Mouse (Mus musculus): Measurements from ENCODE around the gene Camkmt. TPM values are rescaled to one million over a fixed set of nuclear protein-coding genes. Genes with fewer than 3 reads are reported as not detected.

The Camkmt gene
- polyA plus RNA-seq, 1 experiment from 2014 or later = 7.0 TPM

DNA sequence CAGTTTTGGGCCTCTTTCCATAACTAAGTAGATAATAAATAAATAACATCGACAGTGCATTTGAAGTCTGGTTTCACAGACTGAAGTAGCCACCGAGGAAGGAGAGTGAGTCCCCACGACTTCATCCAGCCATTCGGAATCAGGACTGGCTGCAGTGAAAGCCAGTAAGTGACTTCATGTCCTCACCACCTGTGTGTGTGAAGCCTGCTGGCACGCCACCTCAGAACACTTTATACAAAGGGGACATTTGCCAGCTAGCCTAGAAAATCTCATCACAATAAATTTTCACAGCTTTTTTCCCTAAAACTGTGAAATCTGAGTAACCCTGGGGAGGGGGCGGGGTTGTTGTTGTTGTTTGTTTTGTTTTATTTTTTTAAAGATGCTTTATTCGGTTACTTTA, 247.3 kb downstream of the Camkmt start:
- Histone ChIP-seq H3K4me1 (ENCODE audit: control insufficient read depth, insufficient read depth, low read length) (no peaks in the 10 kb centered on the region), H3K9me3 (replicated peaks; ENCODE audit: control insufficient read depth, low read length) (no peaks in the 10 kb centered on the region), H3K4me3 (ENCODE audit: low read depth, low read length) (no peak overlapping the region), H3K36me3 (ENCODE audit: control insufficient read depth, insufficient read depth, low read length) (no peaks in the 10 kb centered on the region), H3K27me3 (ENCODE audit: control insufficient read depth, insufficient read depth, low read length) (no peaks in the 10 kb centered on the region), H3K4me2 (no peak overlapping the region), H3K27ac (ENCODE audit: low read depth, low read length) (no peak overlapping the region), H3K9ac (ENCODE audit: low read depth, low read length) (no peak overlapping the region)
- 71% methylated on average over 7 of the region's 7 CpGs for WGBS (ENCODE audit: insufficient replicate concordance)
- no peak for ATAC-seq (replicated peaks; ENCODE audit: insufficient number of reproducible peaks, low FRiP score, low TSS enrichment)

DNA sequence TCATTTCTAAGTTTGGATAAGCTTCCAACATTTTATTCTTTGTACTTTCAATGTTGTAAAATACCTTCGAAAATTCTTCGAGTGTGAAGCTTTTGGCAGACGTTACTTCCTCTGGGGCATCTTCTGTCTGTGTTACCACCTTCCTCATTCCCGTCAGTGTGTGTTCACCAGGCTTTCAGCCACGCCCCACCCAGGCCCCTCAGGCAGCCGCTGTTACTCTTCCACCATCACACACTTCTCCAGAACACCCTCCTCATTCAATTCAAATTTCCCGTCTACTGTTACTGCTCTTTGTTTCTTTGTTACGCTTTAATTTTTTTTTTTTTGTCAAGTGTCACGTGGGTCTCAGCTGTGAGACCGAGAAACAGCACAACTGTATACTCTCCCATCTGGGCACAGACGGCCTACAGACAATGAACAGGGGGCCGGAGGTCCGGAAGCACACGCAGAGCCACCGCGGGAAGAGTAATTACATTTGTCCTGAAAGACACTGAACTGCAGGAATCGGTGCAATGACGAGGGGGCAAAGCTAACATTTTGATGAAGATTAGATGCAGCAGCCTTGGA, 250.9 kb downstream of the Camkmt start:
- Histone ChIP-seq H3K9ac (ENCODE audit: low read depth, low read length) (no peak overlapping the region), H3K4me1 (ENCODE audit: control insufficient read depth, insufficient read depth, low read length) (no peaks in the 10 kb centered on the region), H3K4me2 (no peak overlapping the region), H3K36me3 (ENCODE audit: control insufficient read depth, insufficient read depth, low read length) (no peaks in the 10 kb centered on the region), H3K4me3 (ENCODE audit: low read depth, low read length) (no peak overlapping the region), H3K9me3 (replicated peaks; ENCODE audit: control insufficient read depth, low read length) (no peaks in the 10 kb centered on the region), H3K27me3 (ENCODE audit: control insufficient read depth, insufficient read depth, low read length) (no peaks in the 10 kb centered on the region), H3K27ac (ENCODE audit: low read depth, low read length) (no peak overlapping the region)
- no peak for ATAC-seq (replicated peaks; ENCODE audit: insufficient number of reproducible peaks, low FRiP score, low TSS enrichment)
- WGBS (ENCODE audit: insufficient replicate concordance) = 74% methylated on average over 18 of the region's 18 CpGs

DNA sequence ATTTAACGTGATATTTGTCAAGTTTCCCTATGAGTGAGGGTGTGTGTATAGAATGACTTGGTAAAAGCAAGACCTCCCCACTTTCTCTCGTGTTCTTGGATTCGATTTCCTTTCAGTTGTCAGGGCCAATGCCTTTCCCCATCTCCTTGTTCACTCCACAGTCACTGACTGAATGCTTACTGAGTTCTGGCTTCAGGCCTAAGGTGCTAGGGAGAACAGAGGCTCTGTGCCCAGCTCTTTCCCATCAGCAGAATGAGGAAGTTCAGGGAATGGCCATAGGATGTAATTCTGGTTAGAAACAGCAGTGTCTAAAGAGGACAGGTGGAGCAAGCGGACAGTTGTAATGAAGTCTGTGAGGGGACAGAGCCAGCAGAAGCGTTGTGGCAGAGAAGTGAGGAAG, 252.1 kb downstream of the Camkmt start:
- Histone ChIP-seq H3K4me2 (no peak overlapping the region), H3K4me1 (ENCODE audit: control insufficient read depth, insufficient read depth, low read length) (no peaks in the 10 kb centered on the region), H3K9me3 (replicated peaks; ENCODE audit: control insufficient read depth, low read length) (no peaks in the 10 kb centered on the region), H3K9ac (ENCODE audit: low read depth, low read length) (no peak overlapping the region), H3K4me3 (ENCODE audit: low read depth, low read length) (no peak overlapping the region), H3K27ac (ENCODE audit: low read depth, low read length) (no peak overlapping the region), H3K27me3 (ENCODE audit: control insufficient read depth, insufficient read depth, low read length) (no peaks in the 10 kb centered on the region), H3K36me3 (ENCODE audit: control insufficient read depth, insufficient read depth, low read length) (no peaks in the 10 kb centered on the region)
- 88% methylated on average over 5 of the region's 5 CpGs for WGBS (ENCODE audit: insufficient replicate concordance)
- ATAC-seq (replicated peaks; ENCODE audit: insufficient number of reproducible peaks, low FRiP score, low TSS enrichment) = no peak

DNA sequence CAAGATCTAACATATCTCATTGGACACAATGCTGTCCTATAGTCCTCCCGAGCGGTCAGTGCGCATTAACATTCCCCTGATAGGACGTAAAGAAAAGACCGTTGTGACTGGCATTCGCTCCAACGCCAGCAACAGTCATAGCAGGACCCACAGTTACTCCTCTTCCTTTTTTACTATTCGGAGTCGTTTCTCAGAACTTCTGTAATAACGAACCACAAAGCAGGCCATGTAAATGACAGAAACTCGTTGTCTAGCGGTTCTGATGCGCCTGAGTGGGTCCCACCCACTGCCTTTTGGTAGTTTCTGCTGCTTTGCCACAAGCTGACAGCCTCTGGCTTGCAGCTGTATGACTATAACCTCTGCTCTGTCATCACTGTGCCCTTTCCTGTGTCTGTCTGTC, 253.1 kb downstream of the Camkmt start:
- H3K4me2 ChIP-seq = no peak overlapping the region
- H3K4me1 ChIP-seq (ENCODE audit: control insufficient read depth, insufficient read depth, low read length) = no peaks in the 10 kb centered on the region
- no peaks in the 10 kb centered on the region for H3K27me3 ChIP-seq (ENCODE audit: control insufficient read depth, insufficient read depth, low read length)
- no peak for ATAC-seq (replicated peaks; ENCODE audit: insufficient number of reproducible peaks, low FRiP score, low TSS enrichment)
- H3K4me3 ChIP-seq (ENCODE audit: low read depth, low read length) = no peak overlapping the region
- H3K36me3 ChIP-seq (ENCODE audit: control insufficient read depth, insufficient read depth, low read length) = no peaks in the 10 kb centered on the region
- no peak overlapping the region for H3K9ac ChIP-seq (ENCODE audit: low read depth, low read length)
- no peaks in the 10 kb centered on the region for H3K9me3 ChIP-seq (replicated peaks; ENCODE audit: control insufficient read depth, low read length)
- 83% methylated on average over 13 of the region's 13 CpGs for WGBS (ENCODE audit: insufficient replicate concordance)
- no peak overlapping the region for H3K27ac ChIP-seq (ENCODE audit: low read depth, low read length)

DNA sequence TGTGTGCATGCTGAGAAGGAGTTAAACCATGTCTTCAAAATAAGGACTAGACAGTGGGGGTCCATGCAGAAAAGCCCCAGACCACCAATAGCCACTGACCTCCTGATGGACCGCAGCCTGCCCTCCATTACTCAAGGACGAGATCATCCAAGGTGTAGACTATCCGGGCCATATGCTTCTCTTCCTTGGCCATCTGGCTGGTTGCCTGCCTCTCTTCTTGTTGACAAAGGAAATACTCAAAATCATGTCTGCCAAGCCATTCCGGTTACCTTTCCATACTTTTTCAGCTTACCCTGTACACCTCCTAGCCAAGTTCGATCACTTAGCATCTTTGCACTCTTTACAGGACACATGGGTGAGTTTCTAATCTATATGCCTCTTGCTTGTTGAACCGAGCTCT, 256.3 kb downstream of the Camkmt start:
- H3K4me2 ChIP-seq = no peak overlapping the region
- no peaks in the 10 kb centered on the region for H3K27me3 ChIP-seq (ENCODE audit: control insufficient read depth, insufficient read depth, low read length)
- H3K9ac ChIP-seq (ENCODE audit: low read depth, low read length) = no peak overlapping the region
- no peaks in the 10 kb centered on the region for H3K9me3 ChIP-seq (replicated peaks; ENCODE audit: control insufficient read depth, low read length)
- WGBS (ENCODE audit: insufficient replicate concordance) = 75% methylated on average over 6 of the region's 6 CpGs
- H3K4me1 ChIP-seq (ENCODE audit: control insufficient read depth, insufficient read depth, low read length) = no peaks in the 10 kb centered on the region
- no peak overlapping the region for H3K4me3 ChIP-seq (ENCODE audit: low read depth, low read length)
- H3K36me3 ChIP-seq (ENCODE audit: control insufficient read depth, insufficient read depth, low read length) = no peaks in the 10 kb centered on the region
- no peak overlapping the region for H3K27ac ChIP-seq (ENCODE audit: low read depth, low read length)
- ATAC-seq (replicated peaks; ENCODE audit: insufficient number of reproducible peaks, low FRiP score, low TSS enrichment) = no peak

DNA sequence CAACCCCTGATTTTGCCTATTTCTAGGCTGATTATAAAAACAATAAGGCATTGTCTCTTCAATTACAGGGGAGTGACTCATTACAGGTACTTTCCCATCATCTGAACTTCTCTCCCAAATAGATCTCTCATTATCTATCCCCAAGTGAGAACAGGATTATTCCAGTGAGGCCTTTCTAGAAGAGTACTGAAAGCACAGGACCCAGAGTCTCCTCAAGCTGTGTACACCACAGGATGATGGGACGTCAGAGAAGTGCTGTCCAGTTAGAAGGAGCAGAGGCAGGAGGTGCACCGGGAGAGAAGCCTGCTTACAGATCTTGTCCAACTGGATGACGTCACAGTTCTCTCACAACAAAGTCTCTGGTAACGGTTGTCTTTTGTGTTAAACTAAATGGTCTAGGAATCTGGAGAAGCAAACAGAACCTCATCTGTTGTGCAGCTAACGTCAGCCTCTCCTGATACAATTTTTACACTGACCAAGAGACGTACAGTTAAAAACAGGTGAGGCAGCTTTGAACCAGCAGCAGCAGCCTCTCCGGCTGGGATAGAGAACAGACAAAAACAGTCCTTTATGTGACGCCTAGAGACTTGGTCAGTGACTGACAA, 259.1 kb downstream of the Camkmt start:
- H3K27me3 ChIP-seq (ENCODE audit: control insufficient read depth, insufficient read depth, low read length) = no peaks in the 10 kb centered on the region
- ATAC-seq (replicated peaks; ENCODE audit: insufficient number of reproducible peaks, low FRiP score, low TSS enrichment) = no peak
- H3K4me3 ChIP-seq (ENCODE audit: low read depth, low read length) = no peak overlapping the region
- H3K4me2 ChIP-seq = no peak overlapping the region
- WGBS (ENCODE audit: insufficient replicate concordance) = 69% methylated on average over 8 of the region's 8 CpGs
- no peaks in the 10 kb centered on the region for H3K9me3 ChIP-seq (replicated peaks; ENCODE audit: control insufficient read depth, low read length)
- H3K27ac ChIP-seq (ENCODE audit: low read depth, low read length) = no peak overlapping the region
- no peaks in the 10 kb centered on the region for H3K4me1 ChIP-seq (ENCODE audit: control insufficient read depth, insufficient read depth, low read length)
- no peak overlapping the region for H3K9ac ChIP-seq (ENCODE audit: low read depth, low read length)
- no peaks in the 10 kb centered on the region for H3K36me3 ChIP-seq (ENCODE audit: control insufficient read depth, insufficient read depth, low read length)

DNA sequence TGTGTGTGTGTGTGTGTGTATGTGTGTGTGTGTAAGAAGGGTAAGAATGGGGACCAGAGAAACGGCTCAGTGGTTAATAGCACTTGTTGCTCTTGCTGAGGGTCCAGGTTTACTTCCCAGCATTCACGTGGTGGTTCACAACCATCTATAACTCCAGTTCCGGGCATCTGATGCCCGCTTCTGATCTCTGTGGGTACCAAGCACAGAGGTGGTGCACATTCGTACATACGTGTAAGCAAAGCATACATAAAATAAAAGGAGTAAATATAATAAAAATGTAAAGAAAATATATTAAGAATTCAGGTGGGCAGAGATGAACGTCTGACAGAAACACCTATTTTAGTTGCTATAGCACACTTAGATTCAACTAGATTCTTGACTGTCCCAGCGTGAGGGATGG, 260.9 kb downstream of the Camkmt start:
- Histone ChIP-seq H3K4me3 (ENCODE audit: low read depth, low read length) (no peak overlapping the region), H3K4me2 (no peak overlapping the region), H3K9ac (ENCODE audit: low read depth, low read length) (no peak overlapping the region), H3K27ac (ENCODE audit: low read depth, low read length) (no peak overlapping the region), H3K27me3 (ENCODE audit: control insufficient read depth, insufficient read depth, low read length) (no peaks in the 10 kb centered on the region), H3K36me3 (ENCODE audit: control insufficient read depth, insufficient read depth, low read length) (no peaks in the 10 kb centered on the region), H3K4me1 (ENCODE audit: control insufficient read depth, insufficient read depth, low read length) (no peaks in the 10 kb centered on the region), H3K9me3 (replicated peaks; ENCODE audit: control insufficient read depth, low read length) (no peaks in the 10 kb centered on the region)
- 85% methylated on average over 8 of the region's 8 CpGs for WGBS (ENCODE audit: insufficient replicate concordance)
- ATAC-seq (replicated peaks; ENCODE audit: insufficient number of reproducible peaks, low FRiP score, low TSS enrichment) = no peak

DNA sequence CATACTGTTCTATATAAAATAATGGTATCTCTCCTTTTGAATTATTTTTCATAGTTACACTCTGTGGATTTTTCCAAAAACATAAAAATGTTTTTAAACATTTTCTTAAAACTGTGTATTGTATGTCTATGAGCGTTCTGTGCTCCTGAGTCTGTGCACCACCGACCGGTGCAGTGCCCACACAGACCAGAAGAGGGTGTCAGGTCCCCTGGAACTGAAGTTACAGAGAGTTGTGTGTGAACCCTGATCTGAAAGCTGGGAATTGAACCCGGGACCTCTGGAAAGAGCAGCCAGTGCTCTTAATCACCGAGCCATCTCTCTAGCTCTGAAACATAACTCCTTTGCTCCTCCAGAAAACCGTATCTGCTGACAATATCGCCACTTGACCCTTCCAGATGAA, 262.4 kb downstream of the Camkmt start:
- Histone ChIP-seq H3K9me3 (replicated peaks; ENCODE audit: control insufficient read depth, low read length) (no peaks in the 10 kb centered on the region), H3K9ac (ENCODE audit: low read depth, low read length) (no peak overlapping the region), H3K4me1 (ENCODE audit: control insufficient read depth, insufficient read depth, low read length) (no peaks in the 10 kb centered on the region), H3K27ac (ENCODE audit: low read depth, low read length) (no peak overlapping the region), H3K4me2 (no peak overlapping the region), H3K36me3 (ENCODE audit: control insufficient read depth, insufficient read depth, low read length) (no peaks in the 10 kb centered on the region), H3K4me3 (ENCODE audit: low read depth, low read length) (no peak overlapping the region), H3K27me3 (ENCODE audit: control insufficient read depth, insufficient read depth, low read length) (no peaks in the 10 kb centered on the region)
- no peak for ATAC-seq (replicated peaks; ENCODE audit: insufficient number of reproducible peaks, low FRiP score, low TSS enrichment)
- WGBS (ENCODE audit: insufficient replicate concordance) = 81% methylated on average over 7 of the region's 7 CpGs

DNA sequence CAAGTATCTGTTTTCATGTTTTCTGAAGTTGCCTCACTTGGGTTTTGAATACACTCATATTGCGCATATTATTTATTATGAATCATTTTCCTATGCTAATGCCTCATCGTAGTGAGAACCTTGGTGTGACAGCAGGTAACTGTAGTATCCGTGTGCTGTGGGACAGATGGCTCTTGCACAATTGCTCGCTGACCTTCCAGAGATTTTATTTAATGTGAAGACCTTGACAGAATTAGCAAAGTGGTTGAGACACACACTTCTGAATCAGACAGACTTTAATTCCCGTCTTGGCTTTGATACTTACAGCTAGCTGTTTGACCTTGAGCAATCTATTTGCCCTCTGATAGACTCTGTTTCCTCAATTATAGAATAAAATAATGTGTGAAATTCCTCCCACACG, 262.8 kb downstream of the Camkmt start:
- no peaks in the 10 kb centered on the region for H3K4me1 ChIP-seq (ENCODE audit: control insufficient read depth, insufficient read depth, low read length)
- 77% methylated on average over 6 of the region's 6 CpGs for WGBS (ENCODE audit: insufficient replicate concordance)
- ATAC-seq (replicated peaks; ENCODE audit: insufficient number of reproducible peaks, low FRiP score, low TSS enrichment) = no peak
- no peak overlapping the region for H3K4me3 ChIP-seq (ENCODE audit: low read depth, low read length)
- H3K4me2 ChIP-seq = no peak overlapping the region
- H3K27me3 ChIP-seq (ENCODE audit: control insufficient read depth, insufficient read depth, low read length) = no peaks in the 10 kb centered on the region
- H3K27ac ChIP-seq (ENCODE audit: low read depth, low read length) = no peak overlapping the region
- no peaks in the 10 kb centered on the region for H3K9me3 ChIP-seq (replicated peaks; ENCODE audit: control insufficient read depth, low read length)
- H3K9ac ChIP-seq (ENCODE audit: low read depth, low read length) = no peak overlapping the region
- H3K36me3 ChIP-seq (ENCODE audit: control insufficient read depth, insufficient read depth, low read length) = no peaks in the 10 kb centered on the region
